Mouse (Mus musculus): Measurements from ENCODE around the gene Pecam1.

- TF ChIP-seq POLR2A (IDR thresholded peaks at IDR 0.05; ENCODE audit: borderline replicate concordance, extremely low read depth, low read depth, low read length) (no peak), CTCF (IDR thresholded peaks at IDR 0.05; ENCODE audit: insufficient read depth, low read length) (no peak)
These were observed 22.5 kb downstream of the Pecam1 start for GRCm38 (mm10) chr11:106727967-106728366.
